Mouse (Mus musculus) limb, embryonic 11.5 days (tissue): Measurements from ENCODE around the gene Slc6a8. TPM values are rescaled to one million over a fixed set of nuclear protein-coding genes. Genes with fewer than 3 reads are reported as not detected.

ENCODE experiments used
- ATAC-seq: fragments of 200-750 bp; cut with Nextera tagmentation; 2 replicates; pipeline ENCODE4 v1.8.0; 2017; ENCODE audit warnings: low read depth; ENCODE audit not compliant: insufficient number of reproducible peaks, low FRiP score, low TSS enrichment
- DNase-seq: peaks from one replicate; pipeline ENCODE4 v3.0.0-alpha.2; 2015; ENCODE audit warnings: low spot score
- H3K27ac ChIP-seq: fragments of 300-500 bp; sonication (generic); replicated peaks from 2 replicates; pipeline ENCODE4 v1.5.1; 2014; ENCODE audit warnings: low read depth, mild to moderate bottlenecking, low read length
- H3K27me3 ChIP-seq: fragments of 300-500 bp; sonication (generic); 2 replicates; pipeline ENCODE4 v1.6.1; 2014; ENCODE audit warnings: mild to moderate bottlenecking, low read length, mixed read lengths; ENCODE audit not compliant: control insufficient read depth, insufficient read depth
- H3K36me3 ChIP-seq: fragments of 300-500 bp; sonication (generic); 2 replicates; pipeline ENCODE4 v1.6.1; 2014; ENCODE audit warnings: mild to moderate bottlenecking, low read length, moderate library complexity, mixed read lengths; ENCODE audit not compliant: control insufficient read depth, insufficient read depth
- H3K4me1 ChIP-seq: fragments of 300-500 bp; sonication (generic); 2 replicates; pipeline ENCODE4 v1.6.1; 2014; ENCODE audit warnings: low read length, mixed read lengths; ENCODE audit not compliant: control insufficient read depth, insufficient read depth
- H3K4me2 ChIP-seq: fragments of 300-500 bp; sonication (generic); 2 replicates; pipeline ENCODE4 v1.6.1; 2014; ENCODE audit warnings: low read depth, mild to moderate bottlenecking, moderate library complexity; ENCODE audit not compliant: severe bottlenecking
- H3K4me3 ChIP-seq: fragments of 300-500 bp; sonication (generic); 2 replicates; pipeline ENCODE4 v1.5.1; 2014; ENCODE audit warnings: low read depth, low read length
- H3K9ac ChIP-seq: fragments of 300-500 bp; sonication (generic); 2 replicates; pipeline ENCODE4 v1.6.1; 2014; ENCODE audit warnings: mild to moderate bottlenecking, low read length
- H3K9me3 ChIP-seq: fragments of 300-500 bp; sonication (generic); 2 replicates; pipeline ENCODE4 v1.6.1; 2016; ENCODE audit warnings: low read length; ENCODE audit not compliant: control insufficient read depth
- WGBS: fragments of 180-500 bp; shearing (Covaris S2); extraction: QIAGEN DNeasy Blood & Tissue Kit; methylation state at CpG from one replicate; pipeline ENCODE4 v1.1.7; 2014; 5-methylcytosine and 5-hydroxymethylcytosine counted together
- polyA plus RNA-seq: library from polyadenylated mRNA; unstranded; fragments of >200 nt; fragmentation: Nextera tagmentation; extraction: Ambion mirVana; gene quantifications from 2 replicates; pipeline ENCODE4 v1.2.1, GENCODE M21; 2014

The Slc6a8 gene
- polyA plus RNA-seq, 1 experiment from 2014 or later = 7.7 TPM

GRCm38 (mm10) chrX:73718686-73719362 lies 45.9 kb downstream of the Slc6a8 start:
- peaks cover 6% of the 10 kb centered on the region; the same call in 1 of the 2 replicates for H3K4me1 ChIP-seq
- DNase-seq (no peak), ATAC-seq (no peak)
- no peak overlapping the region for H3K9ac ChIP-seq
- 50% methylated on average over 5 of the region's 5 CpGs for WGBS
- peak overlapping the region; percentile 15; the same call in 1 of the 2 replicates for H3K4me2 ChIP-seq
- no peak overlapping the region for H3K4me3 ChIP-seq
- 0 out of 2 replicates have a peak overlapping the region, but pooled peaks have one; percentile 21 for H3K27ac ChIP-seq
- H3K9me3 ChIP-seq = no peaks in the 10 kb centered on the region
- H3K36me3 ChIP-seq = no peaks in the 10 kb centered on the region
- no peaks in the 10 kb centered on the region for H3K27me3 ChIP-seq

- WGBS = 47% methylated on average over 1 of the region's 1 CpGs
- Histone ChIP-seq H3K36me3 (no peaks in the 10 kb centered on the region), H3K4me1 (no peaks in the 10 kb centered on the region), H3K9me3 (no peaks in the 10 kb centered on the region), H3K4me2 (no peak overlapping the region), H3K4me3 (no peak overlapping the region), H3K27ac (no peak overlapping the region), H3K27me3 (no peaks in the 10 kb centered on the region), H3K9ac (no peak overlapping the region)
- DNase-seq (no peak), ATAC-seq (no peak)
Observed at GRCm38 (mm10) chrX:73730908-73731307, 58.0 kb downstream of the Slc6a8 start.

Other genes with a start within 250 kb of the Slc6a8 start
- gene Trex2, start 237.8 kb upstream of the Slc6a8 start, polyA plus RNA-seq = not detected in 2 replicates
- 95.0 and 99.5 TPM in 2 replicates for gene Haus7, start 214.1 kb upstream of the Slc6a8 start, polyA plus RNA-seq
- gene Bgn, start 189.5 kb upstream of the Slc6a8 start, polyA plus RNA-seq = 22.0 and 23.1 TPM in 2 replicates
- 0.04 and 0.11 TPM in 2 replicates for gene Atp2b3, start 170.1 kb upstream of the Slc6a8 start, polyA plus RNA-seq
- gene Dusp9, start 33.7 kb upstream of the Slc6a8 start, polyA plus RNA-seq = 22.0 and 28.4 TPM in 2 replicates
- 12.3 and 13.1 TPM in 2 replicates for gene Pnck, start 13.0 kb upstream of the Slc6a8 start, polyA plus RNA-seq
- 162 and 164 TPM in 2 replicates for gene Bcap31, start 43.0 kb downstream of the Slc6a8 start, polyA plus RNA-seq
- gene Abcd1, start 43.4 kb downstream of the Slc6a8 start, polyA plus RNA-seq = 8.5 and 10.0 TPM in 2 replicates
- gene Plxnb3, start 83.9 kb downstream of the Slc6a8 start, polyA plus RNA-seq = 0.17 TPM in 1 of 2 replicates, not detected in the other
- gene Srpk3, start 101.3 kb downstream of the Slc6a8 start, polyA plus RNA-seq = 2.5 and 3.3 TPM in 2 replicates
- 185 and 186 TPM in 2 replicates for gene Idh3g, start 113.7 kb downstream of the Slc6a8 start, polyA plus RNA-seq
- gene Ssr4, start 113.9 kb downstream of the Slc6a8 start, polyA plus RNA-seq = 122 and 124 TPM in 2 replicates
- 0.73 and 1.1 TPM in 2 replicates for gene Pdzd4, start 151.8 kb downstream of the Slc6a8 start, polyA plus RNA-seq
- 0.21 and 0.35 TPM in 2 replicates for gene Avpr2, start 219.0 kb downstream of the Slc6a8 start, polyA plus RNA-seq
- 0.85 and 1.2 TPM in 2 replicates for gene L1cam, start 223.0 kb downstream of the Slc6a8 start, polyA plus RNA-seq
- 2.0 and 2.3 TPM in 2 replicates for gene Arhgap4, start 248.7 kb downstream of the Slc6a8 start, polyA plus RNA-seq
- gene Naa10, start 248.8 kb downstream of the Slc6a8 start, polyA plus RNA-seq = 156 and 159 TPM in 2 replicates